In the genomic region with DNA sequence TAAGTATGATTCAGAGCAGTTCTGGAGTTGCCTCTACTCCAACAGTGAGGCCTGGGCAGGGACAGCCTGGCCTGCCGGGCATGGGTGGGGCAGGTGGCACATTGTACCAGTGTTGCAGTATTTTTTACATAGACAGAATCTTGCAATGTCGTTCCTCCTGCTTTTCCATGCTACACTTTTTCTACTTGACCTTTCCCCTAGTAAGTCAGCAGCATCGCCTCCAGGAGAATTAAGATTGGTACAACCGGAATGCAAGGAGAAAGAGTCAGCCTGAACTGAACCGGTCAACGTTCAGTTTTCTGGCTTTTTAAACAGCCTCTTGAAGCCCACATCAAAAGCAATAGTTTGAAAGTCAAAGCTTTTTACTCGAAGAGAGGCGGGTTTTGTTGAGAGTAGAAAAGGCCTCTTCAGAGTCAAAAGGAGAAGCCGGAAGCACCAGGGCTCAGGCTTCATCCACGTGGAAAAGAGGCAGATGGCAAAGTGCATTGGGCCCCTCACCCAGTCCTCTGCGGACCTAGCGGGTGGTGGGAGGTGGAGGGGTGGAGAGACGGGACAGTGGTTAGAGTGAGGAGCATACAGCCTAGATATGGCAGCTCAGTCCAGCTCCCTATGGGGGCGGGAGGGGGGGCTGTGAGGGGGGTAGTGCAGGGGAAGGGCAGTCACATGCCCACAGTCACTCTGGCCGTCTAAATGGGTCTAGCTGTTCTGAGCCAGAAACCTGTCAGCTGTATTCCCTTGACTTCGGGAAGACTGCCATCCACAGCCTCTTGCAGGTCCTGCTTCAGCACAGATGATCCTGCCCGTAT, we compare ENCODE assay signal across 7 mouse cellular contexts. TPM values are rescaled to one million over a fixed set of nuclear protein-coding genes. Genes with fewer than 3 reads are reported as not detected.
DNase-seq lines count a peak whose midpoint lies in the region; ATAC-seq lines count a peak whose summit lies in the region.

No protein-coding gene starts in this region.

- H3K4me3 ChIP-seq in lung, embryonic 15.5 days: no peak overlapping the region
- no peak overlapping the region for H3K4me3 ChIP-seq in heart, embryonic 12.5 days
- H3K4me3 ChIP-seq in kidney, embryonic 15.5 days (replicated peaks): no peak overlapping the region
- H3K4me3 ChIP-seq in stomach, embryonic 16.5 days (replicated peaks; ENCODE audit: low read length): no peak overlapping the region

- 40% methylated on average over 17 of the region's 17 CpGs for WGBS in lung, embryonic 15.5 days
- 52% methylated on average over 17 of the region's 17 CpGs for WGBS in heart, embryonic 12.5 days
- 53% methylated on average over 17 of the region's 17 CpGs for WGBS in kidney, embryonic 15.5 days
- WGBS in stomach, embryonic 16.5 days: 44% methylated on average over 17 of the region's 17 CpGs

- no peak overlapping the region for H3K4me2 ChIP-seq in lung, embryonic 15.5 days
- no peak overlapping the region for H3K4me2 ChIP-seq in heart, embryonic 12.5 days
- no peak overlapping the region for H3K4me2 ChIP-seq in kidney, embryonic 15.5 days
- H3K4me2 ChIP-seq in stomach, embryonic 16.5 days (ENCODE audit: low read depth, low read length): no peak overlapping the region

- no peaks in the 10 kb centered on the region for H3K27me3 ChIP-seq in lung, embryonic 15.5 days
- H3K27me3 ChIP-seq in heart, embryonic 12.5 days (replicated peaks): no peaks in the 10 kb centered on the region
- H3K27me3 ChIP-seq in kidney, embryonic 15.5 days: no peaks in the 10 kb centered on the region
- no peaks in the 10 kb centered on the region for H3K27me3 ChIP-seq in stomach, embryonic 16.5 days (ENCODE audit: control insufficient read depth, insufficient read depth, low read length)

- H3K27ac ChIP-seq in lung, embryonic 15.5 days: peak overlapping the region; percentile 69
- no peak overlapping the region for H3K27ac ChIP-seq in heart, embryonic 12.5 days (ENCODE audit: poor library complexity, severe bottlenecking)
- H3K27ac ChIP-seq in kidney, embryonic 15.5 days: 0 out of 2 replicates have a peak overlapping the region, but pooled peaks have one; percentile 7
- H3K27ac ChIP-seq in stomach, embryonic 16.5 days (ENCODE audit: low read length): peak overlapping the region; percentile 76

- no peak for DNase-seq in lung, postnatal 25 days (ENCODE audit: low spot score)
- DNase-seq in gastrocnemius, postnatal 4 days (ENCODE audit: low spot score in 2 of 2): no peak

- ATAC-seq in lung, embryonic 15.5 days (ENCODE audit: borderline replicate concordance, extremely low read depth, low FRiP score, low TSS enrichment): peak; percentile 44
- peak; percentile 42; the same call in 1 of the 2 replicates for ATAC-seq in heart, embryonic 12.5 days (ENCODE audit: insufficient number of reproducible peaks, low FRiP score)
- 0 out of 2 replicates have a peak, but pooled peaks have one; percentile 18 for ATAC-seq in kidney, embryonic 15.5 days (replicated peaks; ENCODE audit: low FRiP score)
- peak; percentile 34; the same call in 1 of the 2 replicates for ATAC-seq in stomach, embryonic 16.5 days (ENCODE audit: insufficient read depth, low FRiP score)
- ATAC-seq in activated CD4-positive, CD25-positive, alpha-beta regulatory T cell, adult 4 months: no peak

- H3K9me3 ChIP-seq in lung, embryonic 15.5 days: no peaks in the 10 kb centered on the region
- H3K9me3 ChIP-seq in heart, embryonic 12.5 days (replicated peaks): no peaks in the 10 kb centered on the region
- no peaks in the 10 kb centered on the region for H3K9me3 ChIP-seq in kidney, embryonic 15.5 days (replicated peaks)
- H3K9me3 ChIP-seq in stomach, embryonic 16.5 days (replicated peaks; ENCODE audit: control insufficient read depth, low read length): no peaks in the 10 kb centered on the region

- no peak overlapping the region for H3K9ac ChIP-seq in lung, embryonic 15.5 days
- no peak overlapping the region for H3K9ac ChIP-seq in heart, embryonic 12.5 days
- H3K9ac ChIP-seq in kidney, embryonic 15.5 days: no peak overlapping the region
- H3K9ac ChIP-seq in stomach, embryonic 16.5 days (ENCODE audit: low read length): 0 out of 2 replicates have a peak overlapping the region, but pooled peaks have one; percentile 10

- peaks cover 15% of the 10 kb centered on the region for H3K4me1 ChIP-seq in lung, embryonic 15.5 days
- peaks cover 30% of the 10 kb centered on the region for H3K4me1 ChIP-seq in heart, embryonic 12.5 days (replicated peaks)
- H3K4me1 ChIP-seq in kidney, embryonic 15.5 days: peaks cover 16% of the 10 kb centered on the region; the same call in 1 of the 2 replicates
- H3K4me1 ChIP-seq in stomach, embryonic 16.5 days (ENCODE audit: control insufficient read depth, insufficient read depth, low read length): peaks cover 19% of the 10 kb centered on the region

- no peaks in the 10 kb centered on the region for H3K36me3 ChIP-seq in lung, embryonic 15.5 days
- no peaks in the 10 kb centered on the region for H3K36me3 ChIP-seq in heart, embryonic 12.5 days
- no peaks in the 10 kb centered on the region for H3K36me3 ChIP-seq in kidney, embryonic 15.5 days
- no peaks in the 10 kb centered on the region for H3K36me3 ChIP-seq in stomach, embryonic 16.5 days (ENCODE audit: control insufficient read depth, insufficient read depth, low read length)

RNA-seq across cellular contexts. Expression of a gene that starts 11.0 kb away (rescaled TPM):
- 6.4 and 6.7 TPM in 2 replicates for polyA plus RNA-seq in lung, embryonic 15.5 days (2015; fragmentation: Nextera tagmentation; extraction: Ambion mirVana)
- 10.1 and 10.9 TPM in 2 replicates for polyA plus RNA-seq in heart, embryonic 12.5 days (2016; fragmentation: Nextera tagmentation; extraction: Ambion mirVana)
- 9.9 and 12.5 TPM in 2 replicates for polyA plus RNA-seq in kidney, embryonic 15.5 days (2015; fragmentation: Nextera tagmentation; extraction: Ambion mirVana)
- 4.1 and 4.6 TPM in 2 replicates for polyA plus RNA-seq in stomach, embryonic 16.5 days (2015; fragmentation: Nextera tagmentation; extraction: Ambion mirVana)
- 10 to 100 TPM in 1 of 2 experiments, 1 to 10 TPM in 1; 8.5 to 11.4 TPM for total RNA-seq in gastrocnemius, postnatal 4 days (2021)
- not detected for polyA plus RNA-seq in activated CD4-positive, CD25-positive, alpha-beta regulatory T cell, adult 4 months (2017; shearing (Covaris generic))

RNA-seq across cellular contexts. Expression of a gene that starts 23.8 kb away (rescaled TPM):
- 37.4 and 39.1 TPM in 2 replicates for polyA plus RNA-seq in lung, embryonic 15.5 days (2015; fragmentation: Nextera tagmentation; extraction: Ambion mirVana)
- 39.2 and 43.3 TPM in 2 replicates for polyA plus RNA-seq in heart, embryonic 12.5 days (2016; fragmentation: Nextera tagmentation; extraction: Ambion mirVana)
- 38.5 and 38.9 TPM in 2 replicates for polyA plus RNA-seq in kidney, embryonic 15.5 days (2015; fragmentation: Nextera tagmentation; extraction: Ambion mirVana)
- polyA plus RNA-seq in stomach, embryonic 16.5 days (2015; fragmentation: Nextera tagmentation; extraction: Ambion mirVana): 28.4 and 31.6 TPM in 2 replicates
- total RNA-seq in gastrocnemius, postnatal 4 days (2021): 10 to 100 TPM; 50.2 to 55.3 TPM
- 1 to 10 TPM in 1 of 2 experiments, under 1 TPM in 1; 0.84 to 2.3 TPM for polyA plus RNA-seq in activated CD4-positive, CD25-positive, alpha-beta regulatory T cell, adult 4 months (2017; shearing (Covaris generic))
